Mouse (Mus musculus) kidney, postnatal 25 days (tissue): ENCODE measurements around the gene Gm19345.
A peak's percentile ranks its signal among the peaks of the same experiment; 100 is the strongest.

ENCODE experiments used
- DNase-seq, 2 experiments: peaks; one replicate each; pipeline ENCODE4 v3.0.0; 2021; ENCODE audit warnings: mixed read lengths in 2 of 2

Gene Gm19345

GRCm38 (mm10) chr7:19851858-19852570 is at the start of gene Gm19345:
TSS of gene Gm19345 (plus strand) at chr7:19852003.
- DNase-seq: peak in 1 of 2 experiments; percentile 57

- peak; percentile 67 to 86 for DNase-seq
Measured at GRCm38 (mm10) chr7:19802995-19803394, 48.8 kb upstream of the Gm19345 start.

GRCm38 (mm10) chr7:19806356-19806969 is 45.3 kb upstream of the Gm19345 start:
- DNase-seq: no peak

- DNase-seq: peak; percentile 41 to 73
Measured at GRCm38 (mm10) chr7:19809369-19809768, 42.4 kb upstream of the Gm19345 start.

- peak; percentile 82 to 90 for DNase-seq
Measured at GRCm38 (mm10) chr7:19811114-19811513, 40.7 kb upstream of the Gm19345 start.

- DNase-seq: no peak
Measured at GRCm38 (mm10) chr7:19813161-19813560, 38.6 kb upstream of the Gm19345 start.

GRCm38 (mm10) chr7:19813579-19814122 is 38.2 kb upstream of the Gm19345 start:
- no peak for DNase-seq

GRCm38 (mm10) chr7:19815296-19816223 is 36.2 kb upstream of the Gm19345 start:
- DNase-seq: no peak

GRCm38 (mm10) chr7:19816224-19816771 is 35.5 kb upstream of the Gm19345 start:
- DNase-seq: peak; percentile 92 to 95

GRCm38 (mm10) chr7:19817382-19818105 is 34.3 kb upstream of the Gm19345 start:
- peak; percentile 37 to 67 for DNase-seq

GRCm38 (mm10) chr7:19818440-19818839 is 33.4 kb upstream of the Gm19345 start:
- DNase-seq: no peak

- no peak for DNase-seq
Measured at GRCm38 (mm10) chr7:19818875-19819274, 32.9 kb upstream of the Gm19345 start.

- DNase-seq: no peak
Measured at GRCm38 (mm10) chr7:19820347-19821048, 31.3 kb upstream of the Gm19345 start.

- DNase-seq: no peak
Measured at GRCm38 (mm10) chr7:19821633-19822032, 30.2 kb upstream of the Gm19345 start.

GRCm38 (mm10) chr7:19822193-19822592 is 29.6 kb upstream of the Gm19345 start:
- no peak for DNase-seq

- DNase-seq: peak; percentile 69 to 88
Measured at GRCm38 (mm10) chr7:19822604-19823058, 29.2 kb upstream of the Gm19345 start, which contains the start of gene Bcl3. TSS of gene Bcl3 (minus strand) at chr7:19822770.

- no peak for DNase-seq
Measured at GRCm38 (mm10) chr7:19823256-19824181, 28.3 kb upstream of the Gm19345 start.

GRCm38 (mm10) chr7:19824182-19824973 is 27.4 kb upstream of the Gm19345 start:
- DNase-seq: peak; percentile 96 to 97

GRCm38 (mm10) chr7:19826756-19827155 is 25.0 kb upstream of the Gm19345 start:
- DNase-seq: no peak
